Mouse (Mus musculus) heart, adult 2 months (tissue): ENCODE data around the gene Pou6f1.

Experiments used
- CTCF ChIP-seq: fragments of 200-600 bp; IDR thresholded peaks from 2 replicates; pipeline ENCODE4 v1.8.1; 2022; ENCODE audit warnings: antibody characterized with exemption, mild to moderate bottlenecking, moderate library complexity
- EP300 ChIP-seq: fragments of 200-500 bp; IDR thresholded peaks from 2 replicates; pipeline ENCODE4 v1.6.1; 2011; ENCODE audit warnings: low read depth, low read length, control low read depth; ENCODE audit not compliant: insufficient read depth
- POLR2A ChIP-seq: fragments of 200-500 bp; IDR thresholded peaks from 2 replicates; pipeline ENCODE4 v1.6.1; 2011; ENCODE audit warnings: mild to moderate bottlenecking, low read depth, low read length, control low read depth; ENCODE audit not compliant: insufficient read depth

DNA sequence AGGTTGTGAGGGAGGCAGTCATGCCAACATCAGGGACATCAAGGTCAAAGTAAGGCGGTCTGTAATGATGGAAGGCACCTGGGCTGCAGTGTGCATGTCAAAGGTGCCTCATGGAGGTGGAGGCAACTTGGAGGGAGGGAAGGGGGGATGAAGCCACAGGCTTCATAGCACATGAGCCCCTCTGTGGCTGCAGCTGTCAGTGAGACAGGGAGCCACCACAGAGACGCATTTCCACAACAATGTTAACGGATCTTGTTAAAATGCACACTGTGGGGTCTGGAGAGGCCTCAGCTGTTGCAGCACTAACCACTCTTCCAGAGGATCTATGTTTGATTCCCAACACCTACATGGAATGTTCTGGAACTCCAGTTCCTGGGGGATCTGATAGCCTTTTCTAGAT, 30.3 kb upstream of the Pou6f1 start:
- TF ChIP-seq POLR2A (no peak), CTCF (no peak), EP300 (no peak)
